Mouse (Mus musculus): ENCODE measurements at regions not wholly inside any gene's neighbourhood (a gene's known extent, or its start where the extent isn't known, plus 50 kb on each side); places are given as distances from the start of the nearest gene placed in this dataset.

- TF ChIP-seq CTCF (IDR thresholded peaks at IDR 0.05; ENCODE audit: borderline replicate concordance, insufficient read depth, low read length) (no peak), POLR2A (IDR thresholded peaks at IDR 0.05; ENCODE audit: low read depth, low read length) (no peak)
Measured at GRCm38 (mm10) chr1:35927049-35927415, 141.2 kb upstream of the Hs6st1 start.

All from embryonic fibroblast, embryonic 13.5 days (primary cell).